Mouse (Mus musculus): ENCODE data around the gene Ccdc81. TPM values are rescaled to one million over a fixed set of nuclear protein-coding genes. Genes with fewer than 3 reads are reported as not detected.

The Ccdc81 gene
- polyA plus RNA-seq, 1 experiment from 2014 or later: not detected

GRCm38 (mm10) chr7:89856440-89857217 is 46.8 kb downstream of the Ccdc81 start:
- no peak for ATAC-seq (ENCODE audit: insufficient read depth)
- Histone ChIP-seq H3K9me3 (replicated peaks) (no peaks in the 10 kb centered on the region), H3K4me2 (no peak overlapping the region), H3K27ac (replicated peaks) (no peak overlapping the region), H3K4me1 (replicated peaks) (no peaks in the 10 kb centered on the region), H3K36me3 (replicated peaks) (no peaks in the 10 kb centered on the region), H3K9ac (no peak overlapping the region), H3K27me3 (no peaks in the 10 kb centered on the region), H3K4me3 (replicated peaks) (no peak overlapping the region)
- 61% methylated on average over 17 of the region's 17 CpGs for WGBS (ENCODE audit: insufficient replicate concordance)

GRCm38 (mm10) chr7:89855196-89855595 is 48.2 kb downstream of the Ccdc81 start:
- Histone ChIP-seq H3K9me3 (replicated peaks) (no peaks in the 10 kb centered on the region), H3K4me1 (replicated peaks) (no peaks in the 10 kb centered on the region), H3K27me3 (no peaks in the 10 kb centered on the region), H3K4me3 (replicated peaks) (no peak overlapping the region), H3K36me3 (replicated peaks) (no peaks in the 10 kb centered on the region), H3K9ac (no peak overlapping the region), H3K4me2 (no peak overlapping the region), H3K27ac (replicated peaks) (no peak overlapping the region)
- 44% methylated on average over 1 of the region's 1 CpGs for WGBS (ENCODE audit: insufficient replicate concordance)
- no peak for ATAC-seq (ENCODE audit: insufficient read depth)

GRCm38 (mm10) chr7:89853131-89853530 is 50.3 kb downstream of the Ccdc81 start:
- Histone ChIP-seq H3K27ac (replicated peaks) (no peak overlapping the region), H3K4me3 (replicated peaks) (no peak overlapping the region), H3K4me1 (replicated peaks) (no peaks in the 10 kb centered on the region), H3K9ac (no peak overlapping the region), H3K36me3 (replicated peaks) (no peaks in the 10 kb centered on the region), H3K27me3 (no peaks in the 10 kb centered on the region), H3K4me2 (no peak overlapping the region), H3K9me3 (replicated peaks) (no peaks in the 10 kb centered on the region)
- no peak for ATAC-seq (ENCODE audit: insufficient read depth)
- WGBS (ENCODE audit: insufficient replicate concordance): 45% methylated on average over 5 of the region's 5 CpGs

- no peaks in the 10 kb centered on the region for H3K9me3 ChIP-seq (replicated peaks)
- H3K36me3 ChIP-seq (replicated peaks): no peaks in the 10 kb centered on the region
- no peak for ATAC-seq (ENCODE audit: insufficient read depth)
- H3K4me2 ChIP-seq: no peak overlapping the region
- no peak overlapping the region for H3K9ac ChIP-seq
- H3K27ac ChIP-seq (replicated peaks): no peak overlapping the region
- no peaks in the 10 kb centered on the region for H3K4me1 ChIP-seq (replicated peaks)
- no peak overlapping the region for H3K4me3 ChIP-seq (replicated peaks)
- WGBS (ENCODE audit: insufficient replicate concordance): 57% methylated on average over 10 of the region's 10 CpGs
- H3K27me3 ChIP-seq: no peaks in the 10 kb centered on the region
Measured at GRCm38 (mm10) chr7:89852158-89853095, 51.0 kb downstream of the Ccdc81 start.

GRCm38 (mm10) chr7:89850510-89850909 is 52.9 kb downstream of the Ccdc81 start:
- Histone ChIP-seq H3K4me2 (no peak overlapping the region), H3K9me3 (replicated peaks) (no peaks in the 10 kb centered on the region), H3K4me3 (replicated peaks) (no peak overlapping the region), H3K9ac (no peak overlapping the region), H3K36me3 (replicated peaks) (no peaks in the 10 kb centered on the region), H3K27me3 (no peaks in the 10 kb centered on the region), H3K4me1 (replicated peaks) (no peaks in the 10 kb centered on the region), H3K27ac (replicated peaks) (no peak overlapping the region)
- WGBS (ENCODE audit: insufficient replicate concordance): 44% methylated on average over 3 of the region's 3 CpGs
- no peak for ATAC-seq (ENCODE audit: insufficient read depth)

- H3K4me1 ChIP-seq (replicated peaks): no peaks in the 10 kb centered on the region
- H3K9ac ChIP-seq: no peak overlapping the region
- no peak overlapping the region for H3K4me2 ChIP-seq
- H3K9me3 ChIP-seq (replicated peaks): no peaks in the 10 kb centered on the region
- no peak for ATAC-seq (ENCODE audit: insufficient read depth)
- no peak overlapping the region for H3K27ac ChIP-seq (replicated peaks)
- no peaks in the 10 kb centered on the region for H3K27me3 ChIP-seq
- H3K36me3 ChIP-seq (replicated peaks): no peaks in the 10 kb centered on the region
- WGBS (ENCODE audit: insufficient replicate concordance): 50% methylated on average over 4 of the region's 4 CpGs
- no peak overlapping the region for H3K4me3 ChIP-seq (replicated peaks)
Measured at GRCm38 (mm10) chr7:89845669-89846068, 57.8 kb downstream of the Ccdc81 start.

- ATAC-seq (ENCODE audit: insufficient read depth): no peak
- Histone ChIP-seq H3K4me3 (replicated peaks) (no peak overlapping the region), H3K4me2 (no peak overlapping the region), H3K4me1 (replicated peaks) (no peaks in the 10 kb centered on the region), H3K9me3 (replicated peaks) (no peaks in the 10 kb centered on the region), H3K9ac (no peak overlapping the region), H3K27me3 (no peaks in the 10 kb centered on the region), H3K27ac (replicated peaks) (no peak overlapping the region), H3K36me3 (replicated peaks) (no peaks in the 10 kb centered on the region)
- WGBS (ENCODE audit: insufficient replicate concordance): 19% methylated on average over 6 of the region's 6 CpGs
Measured at GRCm38 (mm10) chr7:89843533-89843932, 59.9 kb downstream of the Ccdc81 start.

GRCm38 (mm10) chr7:89843121-89843520 is 60.3 kb downstream of the Ccdc81 start:
- H3K9ac ChIP-seq: no peak overlapping the region
- H3K36me3 ChIP-seq (replicated peaks): no peaks in the 10 kb centered on the region
- no peak overlapping the region for H3K4me3 ChIP-seq (replicated peaks)
- no peaks in the 10 kb centered on the region for H3K4me1 ChIP-seq (replicated peaks)
- H3K27ac ChIP-seq (replicated peaks): no peak overlapping the region
- no peak for ATAC-seq (ENCODE audit: insufficient read depth)
- 21% methylated on average over 6 of the region's 6 CpGs for WGBS (ENCODE audit: insufficient replicate concordance)
- H3K27me3 ChIP-seq: no peaks in the 10 kb centered on the region
- no peak overlapping the region for H3K4me2 ChIP-seq
- no peaks in the 10 kb centered on the region for H3K9me3 ChIP-seq (replicated peaks)

GRCm38 (mm10) chr7:89842404-89842715 is 61.1 kb downstream of the Ccdc81 start:
- Histone ChIP-seq H3K9me3 (replicated peaks) (no peaks in the 10 kb centered on the region), H3K4me3 (replicated peaks) (no peak overlapping the region), H3K4me2 (no peak overlapping the region), H3K4me1 (replicated peaks) (no peaks in the 10 kb centered on the region), H3K27me3 (no peaks in the 10 kb centered on the region), H3K9ac (no peak overlapping the region), H3K27ac (replicated peaks) (no peak overlapping the region), H3K36me3 (replicated peaks) (no peaks in the 10 kb centered on the region)
- no peak for ATAC-seq (ENCODE audit: insufficient read depth)
- 71% methylated on average over 5 of the region's 5 CpGs for WGBS (ENCODE audit: insufficient replicate concordance)

GRCm38 (mm10) chr7:89841670-89842403 is 61.6 kb downstream of the Ccdc81 start:
- Histone ChIP-seq H3K27ac (replicated peaks) (no peak overlapping the region), H3K27me3 (no peaks in the 10 kb centered on the region), H3K4me1 (replicated peaks) (no peaks in the 10 kb centered on the region), H3K9me3 (replicated peaks) (no peaks in the 10 kb centered on the region), H3K4me2 (no peak overlapping the region), H3K4me3 (replicated peaks) (no peak overlapping the region), H3K36me3 (replicated peaks) (no peaks in the 10 kb centered on the region), H3K9ac (no peak overlapping the region)
- no peak for ATAC-seq (ENCODE audit: insufficient read depth)
- WGBS (ENCODE audit: insufficient replicate concordance): 24% methylated on average over 15 of the region's 15 CpGs

- H3K4me3 ChIP-seq (replicated peaks): no peak overlapping the region
- H3K9me3 ChIP-seq (replicated peaks): no peaks in the 10 kb centered on the region
- no peaks in the 10 kb centered on the region for H3K4me1 ChIP-seq (replicated peaks)
- 53% methylated on average over 8 of the region's 8 CpGs for WGBS (ENCODE audit: insufficient replicate concordance)
- no peaks in the 10 kb centered on the region for H3K27me3 ChIP-seq
- H3K36me3 ChIP-seq (replicated peaks): no peaks in the 10 kb centered on the region
- no peak overlapping the region for H3K4me2 ChIP-seq
- no peak overlapping the region for H3K27ac ChIP-seq (replicated peaks)
- ATAC-seq (ENCODE audit: insufficient read depth): no peak
- no peak overlapping the region for H3K9ac ChIP-seq
Measured at GRCm38 (mm10) chr7:89839721-89840120, 63.7 kb downstream of the Ccdc81 start.
